Mouse (Mus musculus) C2C12 (cell line): ENCODE data around the gene Pkd1. TPM values are rescaled to one million over a fixed set of nuclear protein-coding genes. Genes with fewer than 3 reads are reported as not detected.

Experiments used
- H3K27me3 ChIP-seq: one replicate; pipeline ENCODE4 v1.6.1; 2011; ENCODE audit not compliant: control insufficient read depth, insufficient read depth, insufficient read length
- H3K36me3 ChIP-seq: one replicate; pipeline ENCODE4 v1.6.1; 2011; ENCODE audit not compliant: control insufficient read depth, insufficient read depth
- H3K4me3 ChIP-seq: one replicate; pipeline ENCODE4 v1.5.1; 2011; ENCODE audit warnings: mild to moderate bottlenecking, control low read depth; ENCODE audit not compliant: poor library complexity, insufficient read depth, severe bottlenecking
- H3K79me2 ChIP-seq: one replicate; pipeline ENCODE4 v1.6.1; 2011; ENCODE audit not compliant: control insufficient read depth, insufficient read depth
- H3K79me3 ChIP-seq: one replicate; pipeline ENCODE4 v1.6.1; 2011; ENCODE audit warnings: low read depth, control low read depth
- H3ac ChIP-seq: one replicate; pipeline ENCODE3; 2011; ENCODE audit warnings: low read depth; ENCODE audit not compliant: control insufficient read depth, insufficient read length
- CEBPB ChIP-seq: IDR thresholded peaks from one replicate; pipeline ENCODE4 v1.6.1; 2011; ENCODE audit warnings: low read depth, mild to moderate bottlenecking, control low read depth, moderate library complexity
- CTCF ChIP-seq: IDR thresholded peaks from one replicate; pipeline ENCODE4 v1.5.1; 2011; ENCODE audit not compliant: control insufficient read depth, insufficient read depth, insufficient read length
- FOSL1 ChIP-seq: IDR thresholded peaks from one replicate; pipeline ENCODE4 v1.8.0; 2011; ENCODE audit warnings: mild to moderate bottlenecking, low read length; ENCODE audit not compliant: poor library complexity, insufficient read depth, severe bottlenecking
- MAX ChIP-seq: IDR thresholded peaks from one replicate; pipeline ENCODE4 v1.6.1; 2011; ENCODE audit warnings: mild to moderate bottlenecking, control low read depth
- MYOD1 ChIP-seq: IDR thresholded peaks from one replicate; pipeline ENCODE4 v1.6.1; 2011; ENCODE audit warnings: low read depth; ENCODE audit not compliant: control insufficient read depth, insufficient read length
- MYOG ChIP-seq: IDR thresholded peaks from one replicate; pipeline ENCODE4 v1.6.1; 2011; ENCODE audit not compliant: control insufficient read depth, insufficient read length; ENCODE audit errors: extremely low read depth
- USF1 ChIP-seq: IDR thresholded peaks from one replicate; pipeline ENCODE4 v1.6.1; 2011; ENCODE audit warnings: low read depth, mild to moderate bottlenecking, control low read depth, moderate library complexity
- polyA plus RNA-seq: library from polyadenylated mRNA; unstranded; fragments of >200 nt; fragmentation: generic; extraction: Trizol; gene quantifications from one replicate; pipeline ENCODE4 v1.2.1, GENCODE M21; 2012; ENCODE audit warnings: missing spikeins

The Pkd1 gene
- polyA plus RNA-seq, 1 experiment = 50.6 TPM

DNA sequence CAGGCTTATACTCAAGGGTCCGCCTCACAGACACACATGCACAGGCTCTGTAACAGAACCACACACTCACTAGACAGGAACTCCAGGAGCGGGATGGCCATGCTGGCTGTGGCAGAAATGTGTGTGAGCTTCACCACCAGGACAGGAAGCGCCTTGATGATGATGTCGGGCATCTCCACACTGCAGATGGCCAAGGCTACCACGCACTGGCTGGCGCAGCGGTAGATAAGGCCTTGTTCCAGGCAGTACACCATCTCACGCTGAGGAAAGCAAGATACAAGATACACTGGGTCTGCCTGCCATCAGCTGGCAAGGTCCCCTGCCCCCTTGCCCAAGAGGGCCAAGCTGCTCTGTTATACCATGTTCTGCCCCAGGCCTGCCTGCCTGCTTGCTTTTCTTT, 59.2 kb downstream of the Pkd1 start:
- H3K79me2 ChIP-seq = no peaks in the 10 kb centered on the region
- H3ac ChIP-seq = no peak overlapping the region
- peaks cover 14% of the 10 kb centered on the region for H3K36me3 ChIP-seq
- TF ChIP-seq MAX (no peak), CTCF (no peak), USF1 (no peak), MYOD1 (no peak), CEBPB (no peak), FOSL1 (no peak), MYOG (no peak)
- no peak overlapping the region for H3K4me3 ChIP-seq
- H3K27me3 ChIP-seq = no peaks in the 10 kb centered on the region
- no peaks in the 10 kb centered on the region for H3K79me3 ChIP-seq

DNA sequence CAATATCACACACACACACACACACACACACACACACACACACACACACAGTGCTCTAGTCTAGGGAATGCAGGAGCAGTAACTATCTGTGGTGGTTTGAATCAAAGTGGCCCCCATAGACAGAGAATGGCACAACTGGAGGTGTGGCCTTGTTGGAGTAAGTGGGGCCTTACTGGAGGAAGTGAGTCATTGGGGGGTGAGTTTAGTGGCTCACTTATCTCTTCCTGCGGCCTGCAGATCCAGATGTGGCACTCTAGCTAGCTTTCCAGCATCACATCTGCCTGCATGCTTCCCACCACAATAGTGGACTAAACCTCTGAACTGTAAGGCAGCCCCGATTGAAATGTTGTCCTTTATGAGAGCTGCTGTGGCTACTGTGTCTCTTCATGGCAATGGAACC, 61.1 kb downstream of the Pkd1 start:
- H3K36me3 ChIP-seq = peaks cover 12% of the 10 kb centered on the region
- no peaks in the 10 kb centered on the region for H3K79me3 ChIP-seq
- H3K27me3 ChIP-seq = no peaks in the 10 kb centered on the region
- no peak for TF ChIP-seq MYOD1
- no peak for TF ChIP-seq CEBPB
- TF ChIP-seq CTCF = no peak
- no peak for TF ChIP-seq MYOG
- no peak for TF ChIP-seq USF1
- no peak for TF ChIP-seq FOSL1
- TF ChIP-seq MAX = no peak
- H3K79me2 ChIP-seq = no peaks in the 10 kb centered on the region
- H3K4me3 ChIP-seq = no peak overlapping the region
- H3ac ChIP-seq = no peak overlapping the region

- no peak overlapping the region for H3ac ChIP-seq
- no peak for TF ChIP-seq MAX
- no peak for TF ChIP-seq MYOG
- TF ChIP-seq CEBPB = no peak
- no peak for TF ChIP-seq MYOD1
- TF ChIP-seq FOSL1 = no peak
- TF ChIP-seq USF1 = no peak
- no peak overlapping the region for H3K4me3 ChIP-seq
- H3K79me2 ChIP-seq = no peaks in the 10 kb centered on the region
- peaks cover 16% of the 10 kb centered on the region for H3K36me3 ChIP-seq
- H3K27me3 ChIP-seq = no peaks in the 10 kb centered on the region
- H3K79me3 ChIP-seq = no peaks in the 10 kb centered on the region
These were observed 68.0 kb downstream of the Pkd1 start for GRCm38 (mm10) chr17:24617561-24618194.

DNA sequence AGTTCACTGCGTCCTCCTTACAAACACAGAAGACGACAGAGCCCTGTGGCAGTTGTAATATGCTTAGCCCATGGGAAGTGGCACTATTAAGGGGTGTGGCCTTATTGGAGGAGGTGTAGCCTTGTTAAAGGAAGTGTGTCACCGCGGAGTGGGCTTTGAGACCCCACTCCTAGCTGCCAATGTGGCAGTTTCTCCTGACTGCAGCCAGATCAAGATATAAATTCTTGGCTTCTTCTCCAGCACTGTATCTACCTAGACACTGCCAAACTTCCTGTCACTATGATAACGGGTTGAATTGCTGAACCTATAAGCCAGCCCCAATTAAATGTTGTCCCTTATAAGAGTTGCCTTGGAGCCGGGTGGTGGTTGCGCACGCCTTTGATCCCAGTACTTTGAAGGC, 75.8 kb downstream of the Pkd1 start:
- Histone ChIP-seq H3K79me2 (no peaks in the 10 kb centered on the region), H3K79me3 (no peaks in the 10 kb centered on the region), H3K27me3 (no peaks in the 10 kb centered on the region), H3ac (no peak overlapping the region), H3K36me3 (peaks cover 6% of the 10 kb centered on the region), H3K4me3 (no peak overlapping the region)
- TF ChIP-seq USF1 = no peak
- no peak for TF ChIP-seq CTCF
- TF ChIP-seq FOSL1 = no peak
- no peak for TF ChIP-seq MYOD1
- no peak for TF ChIP-seq MAX
- no peak for TF ChIP-seq MYOG
- TF ChIP-seq CEBPB = no peak

DNA sequence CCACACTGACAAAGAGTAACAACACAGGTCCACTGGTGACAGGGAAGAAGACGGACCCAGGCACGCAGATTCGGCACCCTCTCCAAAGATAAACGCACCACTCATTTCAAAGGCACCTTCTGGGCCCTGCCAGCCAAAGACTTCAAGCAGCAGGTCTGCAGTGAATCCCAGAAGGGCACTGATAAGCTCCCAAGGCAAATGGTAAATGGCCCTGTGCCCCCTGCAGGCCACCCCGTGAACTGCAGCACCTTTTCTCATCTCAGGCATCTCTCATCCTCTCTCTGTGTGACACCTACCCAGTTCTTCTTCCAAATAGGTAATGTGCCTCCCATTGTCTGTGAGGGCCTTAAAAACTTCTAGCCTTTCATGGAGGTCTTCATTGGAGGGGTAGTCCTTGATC, 79.0 kb downstream of the Pkd1 start:
- Histone ChIP-seq H3K27me3 (no peaks in the 10 kb centered on the region), H3ac (no peak overlapping the region), H3K79me2 (no peaks in the 10 kb centered on the region), H3K4me3 (no peak overlapping the region), H3K79me3 (no peaks in the 10 kb centered on the region), H3K36me3 (no peaks in the 10 kb centered on the region)
- no peak for TF ChIP-seq USF1
- TF ChIP-seq CTCF = peak; percentile 73
- TF ChIP-seq CEBPB = no peak

DNA sequence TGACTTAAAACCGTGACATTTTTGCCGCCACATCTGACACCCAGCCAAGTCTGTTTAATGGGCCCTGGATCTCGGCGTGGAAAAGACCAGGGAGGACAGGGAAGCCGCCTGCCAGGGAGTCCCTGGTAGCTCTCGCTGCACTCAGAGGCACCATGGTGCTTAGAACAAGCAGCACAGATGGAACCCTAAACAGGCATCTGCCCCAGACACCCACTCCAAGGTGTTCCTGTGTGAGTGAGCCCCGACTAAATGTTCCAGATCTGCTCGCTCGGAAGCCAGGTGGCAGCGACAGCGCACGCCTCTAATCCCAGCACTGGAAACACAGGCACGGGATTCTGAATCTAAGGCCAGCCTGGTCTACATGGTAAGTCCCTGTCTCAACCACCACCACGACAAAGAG, 80.4 kb downstream of the Pkd1 start:
- Histone ChIP-seq H3K79me2 (no peaks in the 10 kb centered on the region), H3K79me3 (no peaks in the 10 kb centered on the region), H3K4me3 (no peak overlapping the region), H3ac (no peak overlapping the region), H3K36me3 (no peaks in the 10 kb centered on the region), H3K27me3 (no peaks in the 10 kb centered on the region)
- no peak for TF ChIP-seq CEBPB
- TF ChIP-seq USF1 = no peak
- no peak for TF ChIP-seq CTCF
- no peak for TF ChIP-seq MAX
- no peak for TF ChIP-seq MYOD1
- no peak for TF ChIP-seq FOSL1
- TF ChIP-seq MYOG = no peak
